Mouse (Mus musculus) forebrain, postnatal 0 days (tissue): ENCODE data around the gene Crybb3. TPM values are rescaled to one million over a fixed set of nuclear protein-coding genes. Genes with fewer than 3 reads are reported as not detected.

Experiments
- ATAC-seq: fragments of 200-750 bp; cut with Nextera tagmentation; 2 replicates; pipeline ENCODE4 v1.8.0; 2017; ENCODE audit warnings: mild to moderate bottlenecking, moderate library complexity
- DNase-seq: peaks from one replicate; pipeline ENCODE4 v3.0.0-alpha.2; 2015
- H3K27ac ChIP-seq: fragments of 300-500 bp; sonication (generic); 2 replicates; pipeline ENCODE4 v1.5.1; 2014; ENCODE audit warnings: low read depth, mild to moderate bottlenecking, antibody characterized with exemption, low read length, moderate library complexity, mixed read lengths
- H3K27me3 ChIP-seq: fragments of 300-500 bp; sonication (generic); 2 replicates; pipeline ENCODE4 v1.6.1; 2014; ENCODE audit warnings: mild to moderate bottlenecking, low read length, mixed read lengths; ENCODE audit not compliant: insufficient read depth
- H3K36me3 ChIP-seq: fragments of 300-500 bp; sonication (generic); 2 replicates; pipeline ENCODE4 v1.6.1; 2014; ENCODE audit warnings: mild to moderate bottlenecking, moderate library complexity; ENCODE audit not compliant: insufficient read depth
- H3K4me1 ChIP-seq: fragments of 300-500 bp; sonication (generic); 2 replicates; pipeline ENCODE4 v1.6.1; 2014; ENCODE audit warnings: antibody characterized with exemption; ENCODE audit not compliant: insufficient read depth
- H3K4me2 ChIP-seq: fragments of 300-500 bp; sonication (generic); 2 replicates; pipeline ENCODE4 v1.6.1; 2014; ENCODE audit warnings: low read depth, mild to moderate bottlenecking, moderate library complexity
- H3K4me3 ChIP-seq: fragments of 300-500 bp; sonication (generic); 2 replicates; pipeline ENCODE4 v1.5.1; 2014; ENCODE audit warnings: low read depth, low read length, mixed read lengths
- H3K9ac ChIP-seq: fragments of 300-500 bp; sonication (generic); 2 replicates; pipeline ENCODE4 v1.6.1; 2014; ENCODE audit warnings: mild to moderate bottlenecking
- H3K9me3 ChIP-seq: fragments of 300-500 bp; sonication (generic); 2 replicates; pipeline ENCODE4 v1.6.1; 2016; ENCODE audit warnings: low read length
- CTCF ChIP-seq: sonication (generic); IDR thresholded peaks from 2 replicates; pipeline ENCODE4 v1.5.1; 2016; ENCODE audit warnings: antibody characterized with exemption, control low read depth, low read depth
- WGBS: fragments of 180-500 bp; shearing (Covaris S2); extraction: QIAGEN DNeasy Blood & Tissue Kit; methylation state at CpG from one replicate; pipeline ENCODE4 v1.1.7; 2014; 5-methylcytosine and 5-hydroxymethylcytosine counted together
- polyA plus RNA-seq: library from polyadenylated mRNA; unstranded; fragments of >200 nt; fragmentation: Nextera tagmentation; extraction: Ambion mirVana; gene quantifications from 2 replicates; pipeline ENCODE4 v1.2.1, GENCODE M21; 2015
- total RNA-seq: library from RNA; depleted of rRNA; stranded (reverse); fragments of >200 nt; gene quantifications from 2 replicates; pipeline ENCODE4 v1.2.3, GENCODE M21; 2014

Gene Crybb3
- total and polyA plus RNA-seq, 2 experiments from 2014 or later, result 0.81 to 1.6 TPM

GRCm38 (mm10) chr5:113091162-113091561 lies 9.8 kb upstream of the Crybb3 start:
- peak; percentile 66 for DNase-seq
- TF ChIP-seq CTCF, result peak; percentile 85
- ATAC-seq, result peak; percentile 59
- WGBS, result 62% methylated on average over 5 of the region's 5 CpGs
- Histone ChIP-seq H3K27ac (no peak overlapping the region), H3K4me1 (0 out of 2 replicates have a peak, but pooled peaks cover 3% of the 10 kb centered on the region), H3K36me3 (no peaks in the 10 kb centered on the region; the same call in 1 of the 2 replicates), H3K9me3 (no peaks in the 10 kb centered on the region), H3K4me3 (no peak overlapping the region), H3K9ac (no peak overlapping the region), H3K27me3 (no peaks in the 10 kb centered on the region), H3K4me2 (no peak overlapping the region)

DNA sequence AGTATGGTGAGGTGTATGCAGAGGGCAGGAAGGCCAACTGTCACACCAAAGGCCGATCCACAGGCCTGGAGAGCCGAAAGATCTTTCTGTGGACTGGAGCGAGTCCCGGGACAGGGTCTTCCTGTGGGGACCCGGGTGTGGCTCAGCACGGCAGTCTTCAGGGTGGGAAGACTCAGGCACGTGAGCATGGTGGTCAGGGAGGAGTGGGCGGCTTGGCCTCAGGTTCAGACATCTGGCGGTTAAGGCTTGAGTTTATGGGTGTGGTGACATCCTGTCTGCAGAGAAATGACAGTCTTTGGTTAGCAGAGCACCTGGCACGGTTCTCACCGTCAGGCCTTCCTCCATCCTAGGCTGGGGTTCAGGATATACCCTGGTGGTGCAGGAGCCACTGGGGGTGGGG lies 9.4 kb upstream of the Crybb3 start:
- 94% methylated on average over 11 of the region's 11 CpGs for WGBS
- H3K27me3 ChIP-seq, result no peaks in the 10 kb centered on the region
- no peak overlapping the region for H3K4me2 ChIP-seq
- no peaks in the 10 kb centered on the region for H3K9me3 ChIP-seq
- no peak overlapping the region for H3K9ac ChIP-seq
- ATAC-seq, result no peak
- DNase-seq, result no peak
- H3K36me3 ChIP-seq, result no peaks in the 10 kb centered on the region; the same call in 1 of the 2 replicates
- no peak overlapping the region for H3K4me3 ChIP-seq
- H3K4me1 ChIP-seq, result 0 out of 2 replicates have a peak, but pooled peaks cover 3% of the 10 kb centered on the region
- TF ChIP-seq CTCF, result no peak
- no peak overlapping the region for H3K27ac ChIP-seq

DNA sequence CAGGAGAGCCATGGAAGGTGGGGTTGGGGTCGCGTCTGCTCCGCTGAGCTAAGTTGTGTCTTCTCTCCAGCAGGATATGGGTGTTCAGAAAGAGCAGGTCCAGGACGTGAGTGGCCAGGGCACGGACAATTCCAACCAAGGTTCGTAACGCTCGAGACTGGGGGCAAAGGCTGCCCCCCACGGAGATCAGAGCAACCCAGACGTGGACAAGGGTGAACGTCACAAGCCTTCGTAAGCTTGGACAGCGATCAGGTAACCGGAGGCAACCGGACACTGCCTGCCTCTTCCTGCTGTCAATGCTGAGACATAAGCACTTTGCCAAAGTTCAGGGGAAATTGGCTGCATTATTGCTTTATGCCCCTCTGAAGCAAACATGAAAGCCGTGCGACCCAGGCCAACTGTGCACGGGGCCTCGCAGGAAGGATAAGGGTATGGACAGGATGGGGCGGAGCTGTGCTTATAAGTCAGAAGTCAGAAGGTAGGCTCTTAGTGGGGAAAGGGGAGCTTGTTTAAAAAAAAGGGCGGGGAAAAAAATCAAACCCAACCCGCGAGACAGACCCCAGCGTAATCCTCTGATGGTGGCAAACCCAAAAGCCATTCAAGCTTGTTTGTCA lies 8.8 kb upstream of the Crybb3 start:
- Histone ChIP-seq H3K9me3 (no peaks in the 10 kb centered on the region), H3K4me3 (no peak overlapping the region), H3K9ac (no peak overlapping the region), H3K36me3 (no peaks in the 10 kb centered on the region), H3K27ac (no peak overlapping the region), H3K27me3 (no peaks in the 10 kb centered on the region), H3K4me2 (no peak overlapping the region), H3K4me1 (0 out of 2 replicates have a peak, but pooled peaks cover 3% of the 10 kb centered on the region)
- no peak for ATAC-seq
- TF ChIP-seq CTCF, result no peak
- 91% methylated on average over 24 of the region's 24 CpGs for WGBS
- no peak for DNase-seq

DNA sequence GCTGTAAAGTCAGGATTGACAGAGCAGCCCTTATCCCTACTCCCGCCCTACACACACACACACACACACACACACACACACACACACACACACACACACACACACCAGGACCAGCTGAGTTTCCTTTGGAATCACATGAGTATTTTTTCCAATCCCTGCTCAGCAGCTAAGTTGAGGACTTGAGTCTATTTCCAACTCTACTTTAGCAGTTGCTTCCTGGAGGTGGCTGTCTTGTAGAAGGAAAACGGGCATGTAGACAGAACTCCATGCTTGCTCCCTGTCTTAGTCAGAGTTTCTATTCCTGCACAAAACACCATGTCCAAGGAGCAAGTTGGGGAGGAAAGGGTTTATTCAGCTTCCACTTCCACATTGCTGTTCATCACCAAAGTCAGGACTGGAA lies 6.1 kb upstream of the Crybb3 start:
- no peaks in the 10 kb centered on the region for H3K36me3 ChIP-seq
- no peak for TF ChIP-seq CTCF
- H3K4me3 ChIP-seq, result no peak overlapping the region
- no peak overlapping the region for H3K27ac ChIP-seq
- H3K27me3 ChIP-seq, result no peaks in the 10 kb centered on the region
- no peak overlapping the region for H3K9ac ChIP-seq
- 0 out of 2 replicates have a peak, but pooled peaks cover 3% of the 10 kb centered on the region for H3K4me1 ChIP-seq
- ATAC-seq (no peak), DNase-seq (no peak)
- no peak overlapping the region for H3K4me2 ChIP-seq
- WGBS, result 88% methylated on average over 2 of the region's 2 CpGs
- no peaks in the 10 kb centered on the region for H3K9me3 ChIP-seq

DNA sequence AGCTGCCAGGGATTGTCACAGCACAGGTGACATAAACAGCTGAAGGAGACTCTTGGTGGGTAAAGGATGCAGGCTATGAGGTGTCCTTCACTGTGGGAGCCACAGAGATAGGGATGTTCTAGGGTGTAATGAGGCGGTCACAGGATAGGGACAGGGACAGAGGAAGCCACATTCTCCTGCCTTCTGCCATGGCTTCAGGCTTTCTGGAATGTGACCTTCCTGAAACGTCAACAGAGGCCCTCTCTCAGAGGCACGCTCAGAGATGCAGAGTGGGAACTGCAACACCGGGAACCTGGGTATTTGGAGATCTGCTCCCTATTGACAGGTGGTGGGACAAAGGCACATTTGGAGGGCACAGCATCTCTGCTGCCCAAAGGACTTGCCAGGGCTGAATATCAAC lies 5.6 kb upstream of the Crybb3 start:
- Histone ChIP-seq H3K9me3 (no peaks in the 10 kb centered on the region), H3K9ac (no peak overlapping the region), H3K27ac (peak overlapping the region; percentile 51), H3K27me3 (no peaks in the 10 kb centered on the region), H3K4me3 (no peak overlapping the region), H3K4me1 (0 out of 2 replicates have a peak, but pooled peaks cover 3% of the 10 kb centered on the region), H3K36me3 (no peaks in the 10 kb centered on the region), H3K4me2 (no peak overlapping the region)
- DNase-seq (no peak), ATAC-seq (no peak)
- no peak for TF ChIP-seq CTCF
- 66% methylated on average over 4 of the region's 4 CpGs for WGBS

- 49% methylated on average over 12 of the region's 12 CpGs for WGBS
These were observed 5.1 kb upstream of the Crybb3 start for GRCm38 (mm10) chr5:113086439-113086838.

GRCm38 (mm10) chr5:113085931-113086330 lies 4.5 kb upstream of the Crybb3 start:
- Histone ChIP-seq H3K27me3 (no peaks in the 10 kb centered on the region), H3K36me3 (no peaks in the 10 kb centered on the region), H3K9me3 (no peaks in the 10 kb centered on the region), H3K4me1 (0 out of 2 replicates have a peak, but pooled peaks cover 3% of the 10 kb centered on the region), H3K9ac (no peak overlapping the region), H3K4me3 (no peak overlapping the region), H3K4me2 (no peak overlapping the region), H3K27ac (no peak overlapping the region)
- DNase-seq (no peak), ATAC-seq (no peak)
- TF ChIP-seq CTCF, result no peak
- 62% methylated on average over 2 of the region's 2 CpGs for WGBS

More at GRCm38 (mm10) chr5:113086439-113086838, 5.1 kb upstream of the Crybb3 start:
- H3K9me3 ChIP-seq, result no peaks in the 10 kb centered on the region
- no peaks in the 10 kb centered on the region for H3K36me3 ChIP-seq
- H3K4me2 ChIP-seq, result no peak overlapping the region
- DNase-seq (peak; percentile 68), ATAC-seq (no peak)
- TF ChIP-seq CTCF, result no peak
- H3K27ac ChIP-seq, result peak overlapping the region; percentile 51
- no peak overlapping the region for H3K9ac ChIP-seq
- H3K27me3 ChIP-seq, result no peaks in the 10 kb centered on the region
- H3K4me1 ChIP-seq, result 0 out of 2 replicates have a peak, but pooled peaks cover 3% of the 10 kb centered on the region
- no peak overlapping the region for H3K4me3 ChIP-seq
